Mouse (Mus musculus): Measurements from ENCODE around the gene Pomc. TPM values are rescaled to one million over a fixed set of nuclear protein-coding genes. Genes with fewer than 3 reads are reported as not detected.
"Not testable (repeated sequence)": the region's sequence is repeated elsewhere in the genome, so short reads cannot be mapped to it uniquely, and the experiment has no call there.

The Pomc gene
- polyA plus RNA-seq (2012; ENCODE audit: insufficient read depth, insufficient read length, missing spikeins): not detected in 2 replicates

- Histone ChIP-seq H3K4me1 (ENCODE audit: control insufficient read depth, insufficient read depth, insufficient read length, low read length) (no peaks in the 10 kb centered on the region), H3K4me3 (ENCODE audit: insufficient read depth, low read depth, low read length) (no peak within 1 kb of the TSS), H3K27ac (replicated peaks; ENCODE audit: low read depth, low read length) (no peak within 1 kb of the TSS)
Measured at GRCm38 (mm10) chr12:3954651-3955050, at the start of gene Pomc. Gene Pomc (plus strand): TSS chr12:3954951.

- Histone ChIP-seq H3K4me3 (ENCODE audit: insufficient read depth, low read depth, low read length) (no peak overlapping the region), H3K4me1 (ENCODE audit: control insufficient read depth, insufficient read depth, insufficient read length, low read length) (no peaks in the 10 kb centered on the region), H3K27ac (replicated peaks; ENCODE audit: low read depth, low read length) (no peak overlapping the region)
Measured at GRCm38 (mm10) chr12:3905436-3905835, 49.3 kb upstream of the Pomc start.

GRCm38 (mm10) chr12:3906308-3906707, 48.4 kb upstream of the Pomc start:
- Histone ChIP-seq H3K4me1 (ENCODE audit: control insufficient read depth, insufficient read depth, insufficient read length, low read length) (no peaks in the 10 kb centered on the region), H3K4me3 (ENCODE audit: insufficient read depth, low read depth, low read length) (no peak overlapping the region), H3K27ac (replicated peaks; ENCODE audit: low read depth, low read length) (no peak overlapping the region)

DNA sequence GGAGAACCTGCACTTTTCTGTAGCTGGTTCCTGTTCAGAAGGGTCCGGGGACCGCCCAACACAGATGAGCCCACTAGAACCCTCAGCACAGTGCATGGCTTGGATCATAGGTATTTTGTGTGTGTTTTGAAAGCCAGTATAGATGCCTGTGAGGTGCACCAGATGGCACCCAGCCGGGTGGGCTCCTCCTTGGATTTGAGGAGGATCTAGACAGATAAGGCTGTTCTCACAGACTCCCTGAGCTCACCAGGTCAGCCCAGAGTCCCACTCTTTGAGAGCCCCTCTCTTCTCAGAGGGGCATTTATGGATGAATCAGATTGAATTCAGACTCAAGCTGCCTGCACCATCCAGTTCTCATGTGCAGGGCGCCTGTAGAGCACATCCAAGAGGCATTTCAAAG, 47.7 kb upstream of the Pomc start:
- Histone ChIP-seq H3K4me3 (ENCODE audit: insufficient read depth, low read depth, low read length) (no peak overlapping the region), H3K4me1 (ENCODE audit: control insufficient read depth, insufficient read depth, insufficient read length, low read length) (no peaks in the 10 kb centered on the region), H3K27ac (replicated peaks; ENCODE audit: low read depth, low read length) (no peak overlapping the region)

DNA sequence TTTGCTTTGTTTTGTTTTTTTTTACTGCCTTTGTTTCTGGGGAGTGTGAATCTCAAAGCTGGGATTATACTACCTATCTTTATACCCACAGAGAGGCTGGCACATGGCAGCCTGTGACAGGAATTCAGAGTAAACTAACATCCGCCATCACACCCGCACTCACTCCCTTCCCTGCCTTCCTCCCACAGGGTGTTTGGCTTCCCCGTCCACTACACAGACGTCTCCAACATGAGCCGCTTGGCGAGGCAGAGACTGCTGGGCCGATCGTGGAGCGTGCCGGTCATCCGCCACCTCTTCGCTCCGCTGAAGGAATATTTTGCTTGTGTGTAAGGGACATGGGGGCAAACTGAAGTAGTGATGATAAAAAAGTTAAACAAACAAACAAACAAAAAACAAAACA, 47.3 kb upstream of the Pomc start:
- Histone ChIP-seq H3K4me3 (ENCODE audit: insufficient read depth, low read depth, low read length) (no peak overlapping the region), H3K4me1 (ENCODE audit: control insufficient read depth, insufficient read depth, insufficient read length, low read length) (no peaks in the 10 kb centered on the region), H3K27ac (replicated peaks; ENCODE audit: low read depth, low read length) (no peak overlapping the region)

DNA sequence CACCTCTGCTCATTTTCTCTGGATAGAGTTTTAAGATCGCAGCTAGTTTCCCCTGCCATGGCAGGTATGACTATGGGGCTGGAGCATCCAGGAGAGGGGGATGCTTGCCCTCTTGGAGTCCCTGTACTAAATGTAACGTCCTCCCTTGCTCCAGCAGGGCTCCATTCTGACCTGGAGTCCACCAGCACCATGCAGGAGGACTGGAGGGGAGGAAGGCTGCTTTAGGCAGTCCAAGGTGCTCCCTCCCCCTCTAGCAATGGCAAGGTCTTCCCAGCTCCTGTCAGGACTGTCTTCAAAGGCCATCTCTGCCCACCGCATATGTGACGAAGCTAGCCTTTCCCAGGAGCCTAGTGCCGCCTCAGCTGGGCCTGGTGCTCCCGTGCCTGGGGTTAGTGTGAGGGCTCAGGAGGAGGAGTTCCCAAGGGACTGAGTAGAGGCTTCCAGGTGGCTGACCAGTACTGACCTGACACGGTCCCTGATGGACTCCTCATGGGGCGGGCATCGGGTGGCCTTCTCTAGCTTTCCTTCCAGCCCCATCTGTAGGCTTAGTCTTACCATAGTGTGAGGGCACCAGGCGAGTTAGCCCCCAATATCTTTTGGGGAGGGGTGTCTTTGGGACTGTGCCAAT, 44.2 kb upstream of the Pomc start:
- no peak overlapping the region for H3K4me3 ChIP-seq (ENCODE audit: insufficient read depth, low read depth, low read length)
- no peaks in the 10 kb centered on the region for H3K4me1 ChIP-seq (ENCODE audit: control insufficient read depth, insufficient read depth, insufficient read length, low read length)
- no peak overlapping the region for H3K27ac ChIP-seq (replicated peaks; ENCODE audit: low read depth, low read length)

DNA sequence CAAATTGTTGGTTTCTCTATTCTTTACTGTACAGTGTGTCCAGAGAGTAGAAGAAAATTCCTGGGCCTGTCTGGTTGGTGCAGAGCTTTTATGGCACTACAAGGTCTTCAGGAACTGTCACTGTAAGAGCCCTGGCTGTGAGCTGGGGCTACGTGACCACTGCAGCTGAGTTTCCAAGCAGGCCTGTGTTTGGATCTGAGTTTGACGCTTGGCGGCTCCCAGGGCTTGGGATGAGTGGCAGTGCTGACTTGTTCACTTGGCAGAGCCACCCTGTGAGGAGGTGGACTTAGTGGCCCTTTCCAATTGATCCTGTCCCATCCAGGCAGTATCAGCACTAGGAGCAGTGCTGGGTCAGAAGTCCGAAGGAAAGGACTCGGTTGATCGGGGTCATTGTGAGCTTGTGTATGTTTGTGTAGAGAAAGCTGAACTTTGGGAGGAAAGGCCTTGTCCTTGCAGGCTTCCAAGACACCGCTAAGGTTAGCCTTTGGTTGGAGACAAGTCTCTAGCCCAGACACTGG, 42.9 kb upstream of the Pomc start:
- Histone ChIP-seq H3K4me3 (ENCODE audit: insufficient read depth, low read depth, low read length) (no peak overlapping the region), H3K4me1 (ENCODE audit: control insufficient read depth, insufficient read depth, insufficient read length, low read length) (no peaks in the 10 kb centered on the region), H3K27ac (replicated peaks; ENCODE audit: low read depth, low read length) (no peak overlapping the region)

- no peaks in the 10 kb centered on the region; the same call in 1 of the 2 replicates for H3K4me1 ChIP-seq (ENCODE audit: control insufficient read depth, insufficient read depth, insufficient read length, low read length)
- H3K27ac ChIP-seq (replicated peaks; ENCODE audit: low read depth, low read length): no peak overlapping the region
- H3K4me3 ChIP-seq (ENCODE audit: insufficient read depth, low read depth, low read length): no peak overlapping the region
Measured at GRCm38 (mm10) chr12:3915852-3916251, 38.9 kb upstream of the Pomc start.

DNA sequence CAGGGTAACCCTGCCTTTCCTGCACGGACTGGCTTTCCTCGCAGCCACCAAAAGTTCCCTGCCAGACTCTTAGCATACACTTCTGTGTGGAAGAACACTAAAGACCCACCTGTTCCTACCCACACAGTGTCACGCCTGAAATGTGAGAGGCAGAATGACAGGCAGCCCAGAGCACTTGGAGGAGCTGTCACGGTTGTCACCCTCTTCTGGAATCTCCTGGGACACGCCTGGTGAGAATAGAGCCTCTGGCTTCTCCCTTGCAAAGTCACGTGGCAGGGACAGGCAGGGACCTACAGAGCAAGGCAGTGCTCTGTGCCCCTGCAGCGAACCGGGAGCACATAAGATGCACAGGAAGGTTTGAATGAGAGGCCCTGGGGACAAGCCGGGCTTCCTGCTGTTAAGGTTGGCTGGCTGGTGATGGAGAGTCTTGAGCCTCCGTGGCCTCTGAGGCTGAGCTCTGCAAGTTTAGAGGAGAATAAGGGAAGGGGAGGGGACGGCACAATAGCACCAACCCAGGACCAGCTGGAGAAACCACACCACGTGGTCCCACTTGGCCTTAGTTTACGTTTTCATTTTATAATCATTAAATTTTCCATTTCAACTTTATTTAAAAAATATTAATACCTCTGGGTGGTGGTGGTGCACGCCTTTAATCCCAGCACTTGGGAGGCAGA, 36.9 kb upstream of the Pomc start:
- H3K4me3 ChIP-seq (ENCODE audit: insufficient read depth, low read depth, low read length): no peak overlapping the region
- H3K4me1 ChIP-seq (ENCODE audit: control insufficient read depth, insufficient read depth, insufficient read length, low read length): no peaks in the 10 kb centered on the region; the same call in none of the 2 replicates
- no peak overlapping the region for H3K27ac ChIP-seq (replicated peaks; ENCODE audit: low read depth, low read length)

GRCm38 (mm10) chr12:3918577-3918976, 36.2 kb upstream of the Pomc start:
- Histone ChIP-seq H3K4me3 (ENCODE audit: insufficient read depth, low read depth, low read length) (no peak overlapping the region), H3K4me1 (ENCODE audit: control insufficient read depth, insufficient read depth, insufficient read length, low read length) (no peaks in the 10 kb centered on the region; the same call in none of the 2 replicates), H3K27ac (replicated peaks; ENCODE audit: low read depth, low read length) (no peak overlapping the region)

GRCm38 (mm10) chr12:3919423-3919822, 35.3 kb upstream of the Pomc start:
- Histone ChIP-seq H3K4me3 (ENCODE audit: insufficient read depth, low read depth, low read length) (no peak overlapping the region), H3K4me1 (ENCODE audit: control insufficient read depth, insufficient read depth, insufficient read length, low read length) (no peaks in the 10 kb centered on the region; the same call in none of the 2 replicates), H3K27ac (replicated peaks; ENCODE audit: low read depth, low read length) (no peak overlapping the region)

GRCm38 (mm10) chr12:3926127-3926526, 28.6 kb upstream of the Pomc start:
- H3K27ac ChIP-seq (replicated peaks; ENCODE audit: low read depth, low read length): no peak overlapping the region
- H3K4me3 ChIP-seq (ENCODE audit: insufficient read depth, low read depth, low read length): no peak overlapping the region
- H3K4me1 ChIP-seq (ENCODE audit: control insufficient read depth, insufficient read depth, insufficient read length, low read length): no peaks in the 10 kb centered on the region; the same call in 1 of the 2 replicates

DNA sequence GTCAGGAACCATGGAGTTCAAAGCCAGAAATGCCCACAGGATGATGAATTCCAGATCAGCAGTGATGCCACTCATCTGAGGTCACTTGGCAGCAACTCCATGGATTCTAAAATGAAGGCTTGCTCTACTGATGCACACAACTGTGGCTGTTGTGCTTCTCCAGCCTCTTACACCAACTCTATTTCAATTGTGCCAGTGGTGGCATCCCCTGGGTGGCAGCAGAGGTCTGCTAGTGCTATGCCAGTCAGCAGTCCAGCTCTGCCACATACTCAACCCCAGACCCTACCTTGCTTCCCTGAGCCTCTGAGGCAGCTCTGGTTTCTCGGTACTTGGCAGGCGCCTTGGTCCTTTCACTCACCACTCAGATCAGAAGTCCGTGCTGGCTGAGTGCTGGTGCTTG, 25.9 kb upstream of the Pomc start:
- no peak overlapping the region for H3K4me3 ChIP-seq (ENCODE audit: insufficient read depth, low read depth, low read length)
- no peaks in the 10 kb centered on the region for H3K4me1 ChIP-seq (ENCODE audit: control insufficient read depth, insufficient read depth, insufficient read length, low read length)
- no peak overlapping the region for H3K27ac ChIP-seq (replicated peaks; ENCODE audit: low read depth, low read length)

GRCm38 (mm10) chr12:3930090-3930865, 24.5 kb upstream of the Pomc start:
- H3K4me1 ChIP-seq (ENCODE audit: control insufficient read depth, insufficient read depth, insufficient read length, low read length); H3K27ac ChIP-seq (replicated peaks; ENCODE audit: low read depth, low read length); H3K4me3 ChIP-seq (ENCODE audit: insufficient read depth, low read depth, low read length): not testable (repeated sequence)

DNA sequence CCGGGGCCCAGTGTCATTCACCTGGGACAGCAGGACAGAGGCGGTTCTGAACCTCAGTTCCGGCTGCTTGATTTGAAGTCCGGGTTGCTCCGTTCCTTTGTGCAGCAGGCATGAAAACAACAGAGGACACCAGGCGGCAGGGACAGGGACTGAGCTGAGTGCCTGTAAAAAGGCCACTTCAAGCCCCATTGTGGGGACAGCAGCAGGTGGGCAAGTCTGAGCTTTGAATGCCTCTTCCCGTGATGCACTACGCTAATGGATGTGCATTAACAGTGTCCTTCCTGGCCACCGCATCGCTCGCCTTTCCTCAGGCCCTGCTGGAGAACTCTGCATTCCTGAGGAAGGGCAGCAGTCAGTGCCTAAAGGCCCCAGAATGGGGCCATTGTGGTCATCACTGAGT, 12.7 kb upstream of the Pomc start:
- no peak overlapping the region for H3K27ac ChIP-seq (replicated peaks; ENCODE audit: low read depth, low read length)
- H3K4me3 ChIP-seq (ENCODE audit: insufficient read depth, low read depth, low read length): no peak overlapping the region
- H3K4me1 ChIP-seq (ENCODE audit: control insufficient read depth, insufficient read depth, insufficient read length, low read length): no peaks in the 10 kb centered on the region; the same call in 1 of the 2 replicates
